Comparison of ENCODE assay signal across 24 mouse cellular contexts in genomic region chr5:150221806-150222205, GRCm38 (mm10).
"Had no signal": no experiment of that assay in that cellular context is flagged by ENCODE, and none has a peak within 500 bp of the region (broad histone marks: within the 10 kb centered on the region; RNA-seq: fewer than 3 reads in every experiment).

No protein-coding gene starts in this region.

- DNase-seq: gastrocnemius, adult 2 months; gastrocnemius, postnatal 10 days; gastrocnemius, postnatal 25 days; heart, adult 18-20 months; heart, postnatal 14 days; heart, postnatal 36 days; kidney, adult 11 months; kidney, adult 2 months; kidney, adult 9 months; kidney, postnatal 10 days; kidney, postnatal 25 days; kidney, postnatal 4 days; liver; liver, embryonic 13.5 days had no signal

- H3K4me3 ChIP-seq: gastrocnemius, adult 2 months; heart, embryonic 10.5 days; heart, embryonic 12.5 days; hindbrain, embryonic 13.5 days; hindbrain, embryonic 15.5 days; left cerebral cortex, adult 2 months; limb, embryonic 10.5 days; limb, embryonic 12.5 days; liver, embryonic 13.5 days had no signal

- H3K36me3 ChIP-seq: heart, embryonic 10.5 days; hindbrain, embryonic 13.5 days; hindbrain, embryonic 15.5 days; limb, embryonic 10.5 days; limb, embryonic 12.5 days; liver, embryonic 13.5 days had no signal

- H3K27ac ChIP-seq: gastrocnemius, adult 2 months; heart, embryonic 10.5 days; hindbrain, embryonic 13.5 days; hindbrain, embryonic 15.5 days; hindbrain, postnatal 0 days; left cerebral cortex, adult 2 months; limb, embryonic 10.5 days; limb, embryonic 12.5 days; liver, embryonic 13.5 days had no signal

- H3K9ac ChIP-seq: heart, embryonic 12.5 days; hindbrain, embryonic 13.5 days; hindbrain, embryonic 15.5 days; limb, embryonic 12.5 days; liver, embryonic 13.5 days had no signal

- H3K4me2 ChIP-seq: heart, embryonic 12.5 days; hindbrain, embryonic 13.5 days; hindbrain, embryonic 15.5 days; limb, embryonic 12.5 days; liver, embryonic 11.5 days; liver, embryonic 13.5 days had no signal

- H3K9me3 ChIP-seq: heart, embryonic 10.5 days; hindbrain, embryonic 13.5 days; hindbrain, embryonic 15.5 days; limb, embryonic 10.5 days; liver, embryonic 13.5 days had no signal

- H3K4me1 ChIP-seq: heart, embryonic 10.5 days; hindbrain, embryonic 13.5 days; hindbrain, embryonic 15.5 days; limb, embryonic 10.5 days; limb, embryonic 12.5 days; liver, embryonic 13.5 days had no signal

- H3K27me3 ChIP-seq: heart, embryonic 12.5 days; hindbrain, embryonic 13.5 days; hindbrain, embryonic 15.5 days; limb, embryonic 12.5 days; liver, embryonic 13.5 days had no signal

- ATAC-seq: hindbrain, postnatal 0 days; intestine, embryonic 16.5 days had no signal
